Mouse (Mus musculus): ENCODE measurements around the gene Bcl2l10. TPM values are rescaled to one million over a fixed set of nuclear protein-coding genes. Genes with fewer than 3 reads are reported as not detected.
"Not testable (repeated sequence)": the region's sequence is repeated elsewhere in the genome, so short reads cannot be mapped to it uniquely, and the experiment has no call there.

Gene Bcl2l10
- total RNA-seq, 1 experiment from 2014 or later: not detected

DNA sequence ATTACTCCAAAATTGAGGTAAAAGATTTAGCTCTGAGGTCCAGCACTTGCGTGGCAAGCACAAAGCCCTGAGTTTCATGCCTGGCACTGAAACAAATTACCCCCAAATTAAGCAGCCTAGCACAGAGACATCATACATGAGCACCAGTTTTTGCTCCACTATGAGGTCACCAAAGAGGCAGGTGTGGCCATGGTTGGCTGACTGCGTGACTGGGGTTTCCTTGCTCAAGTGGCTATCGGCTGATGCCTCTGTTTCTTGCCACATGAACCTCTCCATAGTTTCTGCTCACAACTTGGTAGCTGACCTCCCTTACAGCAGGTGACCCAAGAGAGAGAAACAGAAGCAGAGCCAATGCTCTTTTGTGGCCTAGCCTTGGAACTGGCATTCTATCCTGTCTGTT lies 19.5 kb upstream of the Bcl2l10 start:
- no peak for ATAC-seq (replicated peaks in 1 of 2; ENCODE audit: insufficient read depth in 1 of 2, low FRiP score in 2 of 2, low TSS enrichment in 1 of 2, low read depth in 1 of 2, poor library complexity in 2 of 2, severe bottlenecking in 2 of 2)

DNA sequence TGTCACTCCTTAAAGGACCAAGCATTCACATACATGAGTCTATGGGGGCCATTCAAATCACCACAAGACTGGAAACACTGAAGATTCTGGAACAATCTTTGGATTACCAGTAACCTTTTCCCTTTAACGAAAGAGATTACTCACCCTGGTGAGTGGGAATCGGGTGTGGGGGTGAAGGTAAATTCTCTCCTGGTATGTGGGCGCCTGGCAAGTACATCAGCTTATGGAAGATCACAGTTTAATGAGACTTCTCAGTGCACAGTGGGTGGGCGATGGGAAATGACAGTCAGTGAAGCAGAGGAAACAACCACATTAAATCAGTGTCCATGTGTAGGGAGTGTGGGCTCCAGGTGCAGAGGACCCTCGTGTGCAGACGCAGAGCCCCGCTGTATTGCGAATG lies 16.7 kb upstream of the Bcl2l10 start:
- no peak for ATAC-seq (replicated peaks in 1 of 2; ENCODE audit: insufficient read depth in 1 of 2, low FRiP score in 2 of 2, low TSS enrichment in 1 of 2, low read depth in 1 of 2, poor library complexity in 2 of 2, severe bottlenecking in 2 of 2)

DNA sequence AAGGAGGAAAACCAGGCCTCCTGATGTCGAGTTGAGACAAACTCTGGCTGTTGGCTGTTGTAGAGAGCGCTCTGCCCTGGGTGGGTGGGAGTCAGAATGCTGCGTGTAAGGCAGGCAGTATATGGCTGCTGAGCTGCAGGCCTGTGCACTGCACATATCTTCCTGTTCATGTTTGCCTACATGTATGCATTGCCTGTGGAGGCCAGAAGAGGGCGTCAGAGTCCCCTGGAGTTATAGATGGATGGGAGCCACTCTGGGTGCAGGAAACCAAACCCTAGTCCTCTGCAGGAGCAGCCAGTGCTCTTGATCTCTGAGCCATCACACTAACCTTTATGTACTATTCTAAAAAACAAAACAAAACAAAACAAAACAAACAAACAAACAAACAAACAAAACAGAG lies 13.1 kb upstream of the Bcl2l10 start:
- ATAC-seq (replicated peaks in 1 of 2; ENCODE audit: insufficient read depth in 1 of 2, low FRiP score in 2 of 2, low TSS enrichment in 1 of 2, low read depth in 1 of 2, poor library complexity in 2 of 2, severe bottlenecking in 2 of 2): no peak

DNA sequence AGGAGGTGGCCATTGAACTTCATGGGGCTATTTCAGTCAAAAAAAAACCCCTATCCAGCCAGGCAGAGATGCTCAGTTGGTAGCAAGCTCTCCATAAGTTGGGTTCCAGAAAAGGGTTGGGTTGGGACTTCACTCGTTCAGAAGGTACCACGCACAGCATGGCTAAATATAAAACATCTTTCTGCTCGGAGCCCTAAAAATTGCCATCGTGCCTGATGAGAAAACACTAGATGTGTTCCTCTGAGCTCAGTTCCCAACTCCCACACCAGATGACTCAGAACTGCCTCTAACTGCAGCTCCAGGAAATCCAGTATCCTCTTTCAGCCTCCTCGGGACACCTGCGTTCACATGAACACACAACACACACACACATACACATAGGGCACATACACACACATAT lies 9.5 kb upstream of the Bcl2l10 start:
- ATAC-seq (replicated peaks in 1 of 2; ENCODE audit: insufficient read depth in 1 of 2, low FRiP score in 2 of 2, low TSS enrichment in 1 of 2, low read depth in 1 of 2, poor library complexity in 2 of 2, severe bottlenecking in 2 of 2): no peak

DNA sequence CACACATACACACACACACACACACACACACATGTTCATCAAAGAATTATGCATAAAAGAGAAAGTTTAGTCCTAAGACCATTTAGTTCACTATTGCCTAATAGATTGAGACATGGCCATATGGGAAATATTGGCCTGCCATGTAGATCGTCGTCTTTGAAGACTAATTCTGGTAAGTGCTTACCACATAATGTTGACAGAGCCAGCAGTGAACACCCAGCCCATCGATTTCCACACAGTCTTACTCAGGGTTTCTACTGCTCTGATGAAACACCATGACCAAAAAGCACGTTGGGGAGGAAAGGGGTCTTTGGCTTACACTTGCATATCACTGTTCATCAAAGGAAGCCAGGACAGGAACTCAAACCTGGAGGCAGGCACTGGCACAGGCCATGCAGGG lies 5.1 kb upstream of the Bcl2l10 start:
- peak; percentile 37 to 69; a peak in 2 of 4 replicates for ATAC-seq (replicated peaks in 1 of 2; ENCODE audit: insufficient read depth in 1 of 2, low FRiP score in 2 of 2, low TSS enrichment in 1 of 2, low read depth in 1 of 2, poor library complexity in 2 of 2, severe bottlenecking in 2 of 2)

DNA sequence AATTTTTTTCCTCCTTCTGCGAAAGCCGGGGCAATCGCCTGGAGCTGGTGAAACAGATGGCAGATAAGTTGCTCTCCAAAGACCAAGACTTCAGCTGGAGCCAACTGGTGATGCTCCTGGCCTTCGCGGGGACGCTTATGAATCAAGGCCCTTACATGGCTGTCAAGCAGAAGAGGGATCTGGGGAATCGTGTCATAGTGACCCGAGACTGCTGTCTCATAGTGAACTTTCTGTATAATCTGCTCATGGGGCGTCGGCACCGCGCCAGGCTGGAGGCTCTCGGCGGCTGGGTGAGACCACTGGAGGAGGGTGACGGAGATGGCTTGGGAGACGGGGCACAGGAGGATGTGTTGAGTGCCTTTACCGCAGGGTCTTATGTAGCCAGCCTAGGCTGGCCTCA lies 508 bp downstream of the Bcl2l10 start:
- ATAC-seq (replicated peaks in 1 of 2; ENCODE audit: insufficient read depth in 1 of 2, low FRiP score in 2 of 2, low TSS enrichment in 1 of 2, low read depth in 1 of 2, poor library complexity in 2 of 2, severe bottlenecking in 2 of 2): no peak

DNA sequence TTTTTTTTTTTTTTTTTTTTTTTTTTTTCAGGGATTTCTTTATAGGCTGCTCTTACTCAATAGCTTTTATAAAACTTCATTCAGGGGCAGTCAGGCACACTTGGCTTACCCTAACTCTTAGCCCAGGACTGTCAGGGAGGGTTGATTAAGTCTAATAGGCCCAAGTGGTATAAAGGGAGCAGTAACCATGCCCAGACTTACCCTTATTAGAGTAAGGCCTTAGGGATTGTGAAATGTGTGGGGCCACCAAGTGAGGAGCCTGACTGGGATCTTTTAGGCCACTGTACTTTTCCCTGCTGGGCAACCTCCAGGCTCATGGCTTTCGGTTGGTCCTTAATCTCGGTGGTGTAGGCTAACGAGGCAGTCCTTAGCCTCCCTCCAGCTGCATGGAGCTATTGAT lies 1.1 kb downstream of the Bcl2l10 start:
- ATAC-seq (replicated peaks in 1 of 2; ENCODE audit: insufficient read depth in 1 of 2, low FRiP score in 2 of 2, low TSS enrichment in 1 of 2, low read depth in 1 of 2, poor library complexity in 2 of 2, severe bottlenecking in 2 of 2): no peak

DNA sequence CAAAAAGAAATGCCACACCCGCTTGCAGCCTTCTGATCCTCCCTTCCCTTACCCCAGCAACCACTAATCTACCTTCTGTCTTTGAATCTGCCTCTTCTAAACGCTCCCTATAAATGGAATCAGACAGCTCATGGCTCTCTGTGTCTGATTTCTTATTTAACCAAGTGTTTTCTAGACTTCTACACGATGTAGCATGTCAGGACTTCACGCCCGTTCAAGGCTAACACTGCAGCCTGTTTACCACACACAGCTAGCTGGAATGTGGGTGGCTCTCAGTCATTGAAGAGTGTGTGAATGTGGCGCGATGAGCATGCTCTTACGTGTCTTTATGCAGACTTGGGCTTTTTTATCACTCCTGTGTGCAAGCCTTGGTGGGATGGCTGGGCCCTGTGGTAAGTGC lies 5.5 kb downstream of the Bcl2l10 start:
- no peak for ATAC-seq (replicated peaks in 1 of 2; ENCODE audit: insufficient read depth in 1 of 2, low FRiP score in 2 of 2, low TSS enrichment in 1 of 2, low read depth in 1 of 2, poor library complexity in 2 of 2, severe bottlenecking in 2 of 2)

DNA sequence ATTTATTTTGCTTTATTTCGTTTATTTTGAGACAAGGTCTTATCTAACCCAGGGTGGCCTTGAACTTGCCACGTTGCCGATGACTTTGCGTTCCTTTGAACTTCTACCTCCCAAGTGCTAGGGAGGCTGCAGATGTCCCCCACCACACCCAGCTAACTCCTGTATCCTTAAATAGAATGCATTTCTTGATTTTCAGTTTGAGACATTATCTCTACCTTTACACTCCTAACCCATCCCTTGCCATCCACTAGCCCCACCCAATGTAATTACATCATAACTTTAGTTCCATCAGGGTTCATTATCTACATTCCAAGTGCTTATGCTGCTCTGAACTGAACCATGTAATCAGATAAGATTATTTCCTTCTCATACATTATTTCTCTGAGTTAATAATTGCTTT lies 8.2 kb downstream of the Bcl2l10 start:
- ATAC-seq (replicated peaks in 1 of 2; ENCODE audit: insufficient read depth in 1 of 2, low FRiP score in 2 of 2, low TSS enrichment in 1 of 2, low read depth in 1 of 2, poor library complexity in 2 of 2, severe bottlenecking in 2 of 2): no peak

DNA sequence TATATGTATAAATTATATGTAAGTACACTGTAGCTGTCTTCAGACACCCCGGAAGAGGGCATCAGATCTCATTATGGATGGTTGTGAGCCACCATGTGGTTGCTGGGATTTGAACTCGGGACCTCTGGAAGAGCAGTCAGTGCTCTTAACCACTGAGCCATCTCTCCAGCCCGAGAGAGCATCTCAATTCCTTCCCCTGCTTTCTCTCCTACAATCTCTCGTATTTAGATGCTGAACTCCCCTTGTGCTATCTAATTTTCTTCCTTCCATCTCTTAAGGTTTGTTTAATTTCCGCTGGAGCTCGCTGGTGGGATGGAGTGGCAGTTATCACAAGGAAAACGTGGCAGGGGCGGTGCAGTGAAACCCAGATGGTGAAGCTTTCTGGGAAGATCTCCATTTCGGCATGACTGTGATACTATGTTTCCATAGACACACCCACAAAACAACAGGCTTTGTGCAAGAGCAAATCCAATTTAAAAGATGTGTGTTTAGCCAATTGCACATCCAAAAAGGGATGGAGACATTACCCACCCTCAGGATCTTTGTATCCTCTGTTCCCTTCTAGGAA lies 9.6 kb downstream of the Bcl2l10 start:
- no peak for ATAC-seq (replicated peaks in 1 of 2; ENCODE audit: insufficient read depth in 1 of 2, low FRiP score in 2 of 2, low TSS enrichment in 1 of 2, low read depth in 1 of 2, poor library complexity in 2 of 2, severe bottlenecking in 2 of 2)

DNA sequence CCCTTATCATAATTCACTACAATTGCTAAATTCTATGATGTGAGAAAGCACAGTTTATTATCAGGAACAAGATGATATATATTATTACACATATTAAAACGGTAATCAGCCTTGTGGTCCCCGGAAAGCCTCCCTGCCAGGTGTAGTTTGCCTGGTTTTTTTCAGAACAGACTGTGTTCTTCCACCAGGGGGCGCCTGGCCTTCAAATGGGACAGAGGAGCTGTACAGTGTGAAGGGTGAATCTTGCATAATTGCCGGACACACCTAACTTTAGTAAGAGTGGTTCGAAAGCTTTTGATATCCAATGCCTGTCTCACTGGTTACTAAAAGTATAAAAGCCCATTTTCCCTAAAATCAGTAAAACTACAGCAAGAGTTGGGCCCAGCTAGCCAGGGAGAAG lies 14.1 kb downstream of the Bcl2l10 start:
- ATAC-seq (replicated peaks in 1 of 2; ENCODE audit: insufficient read depth in 1 of 2, low FRiP score in 2 of 2, low TSS enrichment in 1 of 2, low read depth in 1 of 2, poor library complexity in 2 of 2, severe bottlenecking in 2 of 2): peak; percentile 79 to 86

DNA sequence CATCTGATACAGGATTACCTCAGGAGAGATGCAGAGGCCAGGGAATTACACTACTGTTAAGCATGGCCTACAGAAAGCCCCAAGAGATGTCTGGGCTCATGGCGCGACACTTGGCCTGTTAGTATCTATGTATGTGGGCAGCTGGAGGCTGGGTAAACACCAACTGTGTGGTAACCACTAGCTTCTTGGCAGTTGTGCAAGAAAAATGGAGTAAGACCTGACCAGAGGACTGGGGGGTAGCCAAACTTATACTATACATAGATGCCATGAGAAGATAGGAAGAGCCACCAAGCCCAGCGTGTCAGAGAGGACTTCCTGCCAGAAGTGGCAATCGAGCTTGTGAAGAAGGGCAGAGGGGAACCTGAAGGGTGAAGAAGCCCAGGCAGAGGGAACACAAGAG lies 14.6 kb downstream of the Bcl2l10 start:
- ATAC-seq (replicated peaks in 1 of 2; ENCODE audit: insufficient read depth in 1 of 2, low FRiP score in 2 of 2, low TSS enrichment in 1 of 2, low read depth in 1 of 2, poor library complexity in 2 of 2, severe bottlenecking in 2 of 2): peak; percentile 33 to 77; a peak in 2 of 4 replicates

DNA sequence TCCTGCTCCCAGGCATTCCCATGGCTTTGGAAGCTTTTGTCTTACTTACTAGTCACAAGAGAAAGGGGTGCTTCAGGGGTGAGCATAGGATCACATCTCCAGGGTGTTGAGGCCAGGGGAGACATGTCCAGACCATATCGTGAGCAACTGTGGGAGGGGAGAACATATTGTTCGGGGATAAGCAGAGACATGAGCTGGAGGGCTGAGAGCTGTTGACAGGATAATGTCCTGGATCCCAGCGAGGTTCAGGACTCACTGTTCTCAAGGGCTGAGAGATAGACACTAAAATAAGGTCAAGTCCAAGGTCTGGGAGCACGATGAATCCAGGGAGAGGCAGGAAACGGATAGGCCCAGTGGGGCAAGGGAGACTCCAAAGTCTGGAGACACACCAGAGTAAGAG lies 15.4 kb downstream of the Bcl2l10 start:
- no peak for ATAC-seq (replicated peaks in 1 of 2; ENCODE audit: insufficient read depth in 1 of 2, low FRiP score in 2 of 2, low TSS enrichment in 1 of 2, low read depth in 1 of 2, poor library complexity in 2 of 2, severe bottlenecking in 2 of 2)

DNA sequence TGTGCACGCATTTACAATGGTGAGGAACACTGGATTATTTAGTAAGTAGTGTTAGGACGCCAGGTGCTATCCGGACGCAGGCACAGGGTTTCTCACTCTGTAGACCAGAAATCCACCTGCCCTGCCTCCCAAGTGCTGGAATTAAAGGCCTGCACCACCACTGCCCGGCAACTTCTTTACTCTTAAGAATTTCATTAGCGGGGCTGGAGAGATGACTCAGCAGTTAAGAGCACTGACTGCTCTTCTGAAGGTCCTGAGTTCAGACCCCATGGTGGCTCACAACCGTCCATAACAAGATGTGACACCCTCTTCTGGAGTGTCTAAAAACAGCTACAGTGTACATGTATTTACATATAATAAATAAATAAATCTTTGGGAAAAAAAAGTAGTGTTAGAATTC lies 16.1 kb downstream of the Bcl2l10 start:
- ATAC-seq (replicated peaks in 1 of 2; ENCODE audit: insufficient read depth in 1 of 2, low FRiP score in 2 of 2, low TSS enrichment in 1 of 2, low read depth in 1 of 2, poor library complexity in 2 of 2, severe bottlenecking in 2 of 2): not testable (repeated sequence)

DNA sequence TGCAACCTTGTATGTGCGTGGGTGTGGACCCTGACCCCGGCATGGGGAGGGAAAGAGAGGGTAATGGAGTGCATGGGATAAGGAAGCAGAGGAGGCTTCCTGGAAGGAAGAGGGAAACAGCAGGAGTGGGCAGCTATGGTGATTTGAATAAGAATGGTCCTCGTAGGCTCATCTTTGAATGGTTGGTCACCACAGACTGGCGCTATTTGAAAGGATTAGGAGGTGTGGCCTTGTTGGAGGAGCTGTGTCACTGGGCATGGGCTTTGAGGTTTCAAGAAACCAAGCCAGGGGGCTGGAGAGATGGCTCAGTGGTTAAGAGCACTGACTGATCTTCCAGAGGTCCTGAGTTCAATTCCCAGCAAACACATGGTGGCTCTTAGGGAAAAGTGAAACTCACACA lies 17.6 kb downstream of the Bcl2l10 start:
- no peak for ATAC-seq (replicated peaks in 1 of 2; ENCODE audit: insufficient read depth in 1 of 2, low FRiP score in 2 of 2, low TSS enrichment in 1 of 2, low read depth in 1 of 2, poor library complexity in 2 of 2, severe bottlenecking in 2 of 2)

DNA sequence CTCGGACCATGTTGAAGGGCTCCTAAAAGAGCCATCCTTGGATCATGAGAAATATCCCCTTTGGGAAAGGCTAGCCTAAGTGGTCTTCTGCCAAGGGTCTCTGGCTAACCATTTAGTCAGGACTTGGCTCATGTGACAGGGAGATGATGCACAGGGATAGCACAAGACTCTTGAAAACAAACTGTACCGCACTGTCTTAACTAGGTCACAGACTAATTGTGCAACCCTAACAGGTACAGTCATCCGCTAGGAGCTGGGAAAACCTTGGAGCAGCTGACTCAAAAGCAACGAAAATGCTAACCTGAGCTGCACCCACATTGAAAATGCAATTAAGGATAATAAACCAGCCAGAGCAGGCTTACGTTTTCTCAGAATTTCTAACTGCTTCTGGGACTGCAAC lies 18.6 kb downstream of the Bcl2l10 start:
- no peak for ATAC-seq (replicated peaks in 1 of 2; ENCODE audit: insufficient read depth in 1 of 2, low FRiP score in 2 of 2, low TSS enrichment in 1 of 2, low read depth in 1 of 2, poor library complexity in 2 of 2, severe bottlenecking in 2 of 2)

DNA sequence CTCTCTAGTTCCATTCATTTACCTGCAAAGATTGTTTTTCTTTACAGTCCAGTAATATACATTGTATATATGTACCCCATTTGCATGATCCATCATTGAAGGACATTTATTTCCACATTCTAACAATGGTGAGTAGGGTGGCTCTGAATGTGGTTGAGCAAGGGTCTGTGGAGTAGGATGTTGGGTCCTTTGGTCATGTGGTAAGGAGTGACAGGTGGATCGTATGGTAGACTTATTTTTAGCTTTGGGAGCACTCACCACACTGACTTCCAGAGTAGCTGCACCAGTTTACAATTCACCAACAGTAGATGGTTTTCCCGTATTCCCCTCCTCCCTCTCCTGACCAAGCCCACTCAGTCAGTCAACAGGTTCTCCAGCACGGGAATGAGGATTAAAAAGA lies 21.2 kb downstream of the Bcl2l10 start:
- ATAC-seq (replicated peaks in 1 of 2; ENCODE audit: insufficient read depth in 1 of 2, low FRiP score in 2 of 2, low TSS enrichment in 1 of 2, low read depth in 1 of 2, poor library complexity in 2 of 2, severe bottlenecking in 2 of 2): no peak

DNA sequence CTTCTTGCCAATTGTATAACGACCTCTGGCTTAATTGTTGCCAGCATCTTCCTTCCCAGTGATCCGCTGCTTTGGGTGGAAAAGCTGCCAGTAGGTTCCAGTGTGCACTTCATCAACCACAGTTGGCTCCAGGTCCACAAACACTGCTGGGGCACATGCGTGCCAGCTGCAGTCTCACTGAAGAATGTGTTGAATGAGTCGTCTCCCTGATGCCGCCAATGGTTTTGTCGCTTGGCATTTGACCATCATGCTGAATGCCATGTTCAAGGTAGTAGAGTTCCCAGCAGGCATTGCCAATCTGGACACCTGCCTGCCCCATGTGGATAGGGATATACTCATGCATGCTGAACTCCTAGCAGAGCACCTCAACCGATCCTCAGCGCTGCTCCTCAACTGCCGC lies 28.0 kb downstream of the Bcl2l10 start:
- ATAC-seq (replicated peaks in 1 of 2; ENCODE audit: insufficient read depth in 1 of 2, low FRiP score in 2 of 2, low TSS enrichment in 1 of 2, low read depth in 1 of 2, poor library complexity in 2 of 2, severe bottlenecking in 2 of 2): no peak; a peak in 1 of 4 replicates

DNA sequence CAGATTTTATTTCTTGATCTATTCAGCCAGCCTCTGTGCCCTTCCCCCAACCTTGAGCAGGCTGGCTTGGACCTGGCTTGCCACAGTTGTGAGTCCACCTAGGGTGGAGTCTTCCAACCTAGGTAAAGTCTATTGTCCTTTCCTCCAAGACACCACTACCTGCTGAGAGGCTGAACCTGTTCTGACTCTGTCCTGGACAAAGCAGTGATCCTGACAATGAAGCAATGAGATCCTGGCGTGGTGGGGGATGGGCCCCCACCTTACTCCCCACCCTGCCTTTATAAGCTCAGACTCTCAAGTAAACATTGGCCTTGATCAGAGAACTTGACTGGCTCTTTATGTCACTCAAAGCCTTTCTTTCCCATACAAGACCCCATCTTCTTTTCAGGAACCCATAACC lies 28.9 kb downstream of the Bcl2l10 start:
- ATAC-seq (replicated peaks in 1 of 2; ENCODE audit: insufficient read depth in 1 of 2, low FRiP score in 2 of 2, low TSS enrichment in 1 of 2, low read depth in 1 of 2, poor library complexity in 2 of 2, severe bottlenecking in 2 of 2): no peak

DNA sequence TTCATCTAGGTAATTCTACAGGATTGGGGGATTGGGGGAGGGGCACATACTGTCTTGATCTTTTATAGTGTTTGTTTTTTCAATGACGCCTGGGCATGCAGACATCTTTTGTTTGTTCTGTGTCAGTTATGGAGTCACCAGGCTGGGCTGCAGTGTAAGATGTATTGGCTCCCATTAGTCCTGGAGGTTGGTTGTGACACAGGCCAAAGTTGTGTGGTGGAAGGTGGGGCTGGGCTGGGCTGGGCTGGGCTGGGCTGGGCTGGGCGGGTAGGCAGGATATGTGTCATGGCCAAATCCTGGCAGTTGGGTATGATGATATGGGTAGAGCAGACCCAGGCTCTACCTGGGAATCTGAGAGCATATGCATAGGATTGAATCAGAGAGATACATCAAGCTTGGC lies 31.2 kb downstream of the Bcl2l10 start:
- no peak for ATAC-seq (replicated peaks in 1 of 2; ENCODE audit: insufficient read depth in 1 of 2, low FRiP score in 2 of 2, low TSS enrichment in 1 of 2, low read depth in 1 of 2, poor library complexity in 2 of 2, severe bottlenecking in 2 of 2)

Data from hematopoietic stem cell, adult 5-6 weeks (primary cell).